Mouse (Mus musculus) heart, embryonic 12.5 days (tissue): ENCODE results near the gene Ly6g5b. TPM values are rescaled to one million over a fixed set of nuclear protein-coding genes. Genes with fewer than 3 reads are reported as not detected.

ENCODE experiments used
- ATAC-seq: fragments of 200-750 bp; cut with Nextera tagmentation; 2 replicates; pipeline ENCODE4 v1.8.0; 2017; ENCODE audit warnings: moderate TSS enrichment, moderate library complexity; ENCODE audit not compliant: insufficient number of reproducible peaks, low FRiP score
- H3K27ac ChIP-seq: fragments of 300-500 bp; sonication (generic); 2 replicates; pipeline ENCODE4 v1.5.1; 2016; ENCODE audit warnings: mild to moderate bottlenecking, moderate library complexity; ENCODE audit not compliant: poor library complexity, severe bottlenecking
- H3K27me3 ChIP-seq: fragments of 300-500 bp; sonication (generic); replicated peaks from 2 replicates; pipeline ENCODE4 v1.6.1; 2016; ENCODE audit warnings: mild to moderate bottlenecking, moderate library complexity
- H3K36me3 ChIP-seq: fragments of 300-500 bp; sonication (generic); 2 replicates; pipeline ENCODE4 v1.6.1; 2016; ENCODE audit warnings: mild to moderate bottlenecking, moderate library complexity
- H3K4me1 ChIP-seq: fragments of 300-500 bp; sonication (generic); replicated peaks from 2 replicates; pipeline ENCODE4 v1.6.1; 2016; ENCODE audit warnings: mild to moderate bottlenecking
- H3K4me2 ChIP-seq: fragments of 300-500 bp; sonication (generic); 2 replicates; pipeline ENCODE4 v1.6.1; 2016; ENCODE audit warnings: mild to moderate bottlenecking, moderate library complexity
- H3K4me3 ChIP-seq: fragments of 300-500 bp; sonication (generic); 2 replicates; pipeline ENCODE4 v1.5.1; 2016; ENCODE audit warnings: mild to moderate bottlenecking
- H3K9ac ChIP-seq: fragments of 300-500 bp; sonication (generic); 2 replicates; pipeline ENCODE4 v1.6.1; 2016; ENCODE audit warnings: mild to moderate bottlenecking, moderate library complexity
- H3K9me3 ChIP-seq: fragments of 300-500 bp; sonication (generic); replicated peaks from 2 replicates; pipeline ENCODE4 v1.6.1; 2016; ENCODE audit warnings: mild to moderate bottlenecking, moderate library complexity
- WGBS: fragments of 180-500 bp; shearing (Covaris S2); methylation state at CpG from one replicate; pipeline ENCODE4 v1.1.7; 2016; 5-methylcytosine and 5-hydroxymethylcytosine counted together
- polyA plus RNA-seq: library from polyadenylated mRNA; unstranded; fragments of >200 nt; fragmentation: Nextera tagmentation; extraction: Ambion mirVana; gene quantifications from 2 replicates; pipeline ENCODE4 v1.2.1, GENCODE M21; 2016

The Ly6g5b gene
- polyA plus RNA-seq, 1 experiment from 2014 or later, result 0.38 TPM

DNA sequence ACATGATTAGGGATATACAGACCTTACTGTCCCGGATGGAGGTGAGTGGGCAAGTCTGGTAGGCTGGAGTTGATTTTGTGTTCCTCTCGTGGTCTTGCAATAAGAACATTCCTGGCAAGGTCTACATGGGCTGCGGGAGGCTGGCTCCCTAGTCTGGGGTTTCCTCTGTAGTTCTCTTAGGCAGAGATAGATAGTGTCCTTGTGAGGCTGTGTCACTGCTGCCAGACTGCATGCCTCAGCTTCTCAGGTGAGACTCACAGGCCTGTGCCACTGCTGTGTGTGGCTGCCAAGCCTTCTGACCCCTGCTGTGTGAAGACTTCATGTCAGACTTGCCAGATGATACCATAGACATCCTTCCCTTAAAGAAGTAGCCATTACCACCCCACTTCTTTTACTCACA is 24.0 kb upstream of the Ly6g5b start:
- peaks cover 62% of the 10 kb centered on the region for H3K36me3 ChIP-seq
- no peak overlapping the region for H3K27ac ChIP-seq
- ATAC-seq, result no peak
- H3K4me1 ChIP-seq, result peaks cover 15% of the 10 kb centered on the region
- no peak overlapping the region for H3K4me2 ChIP-seq
- H3K9ac ChIP-seq, result 0 out of 2 replicates have a peak overlapping the region, but pooled peaks have one; percentile 14
- H3K9me3 ChIP-seq, result peaks cover 7% of the 10 kb centered on the region; the same call in 1 of the 2 replicates
- no peak overlapping the region for H3K4me3 ChIP-seq
- no peaks in the 10 kb centered on the region for H3K27me3 ChIP-seq
- WGBS, result 90% methylated on average over 3 of the region's 3 CpGs

DNA sequence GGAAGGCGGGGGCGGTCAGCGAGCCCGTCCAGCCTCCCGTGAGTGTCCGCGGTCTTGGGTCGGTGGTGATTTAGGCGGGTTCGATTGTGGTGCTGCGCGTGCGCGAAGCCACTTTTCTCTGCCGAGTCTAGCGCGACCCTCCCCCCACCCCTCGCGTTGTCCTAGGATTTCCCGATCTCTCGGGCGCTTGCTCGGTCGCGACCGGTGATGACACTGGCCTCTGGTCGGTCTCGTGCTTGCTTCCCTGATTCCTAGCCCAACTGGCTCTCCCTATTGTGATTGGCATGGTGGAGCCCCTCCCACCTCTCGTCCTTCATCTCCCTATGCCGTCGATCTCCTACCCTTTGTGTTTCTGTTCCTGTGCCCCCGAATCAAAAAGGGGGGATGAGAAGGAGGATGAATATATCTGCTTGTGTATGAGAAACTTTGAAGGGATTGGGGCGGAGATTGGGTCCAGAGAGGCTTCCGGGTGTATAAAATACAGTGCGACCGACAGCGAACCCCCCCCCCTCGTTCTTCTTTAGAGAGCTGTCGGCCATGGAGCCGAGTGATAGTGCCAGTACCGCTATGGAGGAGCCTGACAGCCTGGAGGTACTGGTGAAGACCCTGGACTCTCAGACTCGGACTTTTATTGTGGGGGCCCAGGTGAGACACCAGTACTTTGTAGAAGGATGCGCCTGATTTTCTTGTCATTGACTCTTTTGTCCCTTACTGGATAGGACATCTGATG is 20.5 kb upstream of the Ly6g5b start:
- Histone ChIP-seq H3K27me3 (no peaks in the 10 kb centered on the region), H3K4me1 (peaks cover 15% of the 10 kb centered on the region), H3K9me3 (no peaks in the 10 kb centered on the region), H3K36me3 (peaks cover 27% of the 10 kb centered on the region), H3K4me2 (peak overlapping the region; percentile 94), H3K9ac (peak overlapping the region; percentile 88), H3K27ac (peak overlapping the region; percentile 97), H3K4me3 (peak overlapping the region; percentile 87)
- under 1% methylated on average over 43 of the region's 43 CpGs for WGBS
- peak; percentile 65 for ATAC-seq

DNA sequence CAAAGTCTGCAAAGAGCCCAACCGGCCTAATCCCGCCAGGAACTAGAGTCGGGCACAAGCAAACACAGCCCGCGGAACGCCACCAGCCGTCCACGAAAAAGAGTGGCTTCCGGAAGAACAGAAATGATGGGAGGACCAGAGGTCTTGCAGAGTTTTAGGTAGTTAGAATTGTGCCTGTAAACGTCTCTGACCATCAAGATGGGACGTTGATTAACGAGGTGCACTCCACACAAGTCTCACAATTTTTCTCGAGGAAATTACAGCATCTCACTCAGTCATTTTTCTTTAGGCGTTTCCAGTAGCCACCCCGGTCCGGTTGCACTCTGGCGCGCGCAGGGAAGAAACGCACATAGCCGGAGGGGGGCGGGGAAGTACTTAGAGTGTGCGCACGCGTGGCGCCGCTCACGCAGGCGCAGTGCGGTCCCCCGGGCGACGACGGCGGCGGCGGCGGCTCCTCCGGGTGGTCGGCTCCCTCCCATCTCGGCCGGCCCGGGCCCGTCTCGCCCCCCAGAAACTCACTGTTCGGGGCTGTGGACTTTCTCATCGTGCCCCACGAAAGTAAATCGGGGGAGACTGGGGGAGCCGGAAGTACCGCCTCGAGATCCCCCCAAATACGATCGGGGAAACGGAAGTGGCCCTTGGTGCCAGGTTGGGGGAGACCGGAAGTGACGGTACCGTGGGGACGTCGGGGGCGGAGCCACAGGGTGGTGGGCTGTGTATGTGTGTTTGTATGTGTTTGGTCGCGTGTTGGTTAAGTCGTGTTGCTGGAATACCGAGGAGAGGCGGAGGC is 19.8 kb upstream of the Ly6g5b start, which contains the start of gene Bag6:
Gene Bag6 (plus strand): TSS at position 378 of the 790 bp plus-strand sequence.
- peaks cover 15% of the 10 kb centered on the region for H3K4me1 ChIP-seq
- H3K36me3 ChIP-seq, result peaks cover 24% of the 10 kb centered on the region
- WGBS, result under 1% methylated on average over 66 of the region's 66 CpGs
- peak within 1 kb of the TSS; percentile 97 for H3K27ac ChIP-seq
- H3K27me3 ChIP-seq, result no peaks in the 10 kb centered on the region
- ATAC-seq, result peak; percentile 93
- H3K9ac ChIP-seq, result peak within 1 kb of the TSS; percentile 88
- peak within 1 kb of the TSS; percentile 94 for H3K4me2 ChIP-seq
- peak within 1 kb of the TSS; percentile 87 for H3K4me3 ChIP-seq
- no peaks in the 10 kb centered on the region for H3K9me3 ChIP-seq

DNA sequence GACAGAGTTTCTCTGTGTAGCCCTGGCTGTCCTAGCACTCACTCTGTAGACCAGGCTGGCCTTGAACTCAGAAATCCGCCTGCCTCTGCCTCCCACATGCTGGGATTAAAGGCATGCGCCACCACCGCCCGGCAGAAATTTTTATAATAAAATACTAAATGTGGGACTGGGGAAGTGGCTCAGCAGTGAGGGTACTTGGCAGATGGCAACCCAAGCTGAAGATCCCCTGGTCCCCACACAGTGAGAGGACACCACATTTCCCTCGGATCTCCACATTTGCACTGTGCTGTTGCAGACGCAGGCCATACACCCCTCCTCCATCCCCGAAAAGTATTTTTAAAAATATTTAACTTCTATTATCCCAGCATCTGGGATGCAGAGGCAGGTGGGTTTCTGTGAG is 18.3 kb upstream of the Ly6g5b start:
- 90% methylated on average over 7 of the region's 7 CpGs for WGBS
- Histone ChIP-seq H3K4me1 (peaks cover 21% of the 10 kb centered on the region), H3K4me3 (no peak overlapping the region), H3K4me2 (no peak overlapping the region), H3K9ac (no peak overlapping the region), H3K9me3 (no peaks in the 10 kb centered on the region), H3K27ac (no peak overlapping the region), H3K27me3 (no peaks in the 10 kb centered on the region), H3K36me3 (peaks cover 20% of the 10 kb centered on the region)
- ATAC-seq, result no peak

DNA sequence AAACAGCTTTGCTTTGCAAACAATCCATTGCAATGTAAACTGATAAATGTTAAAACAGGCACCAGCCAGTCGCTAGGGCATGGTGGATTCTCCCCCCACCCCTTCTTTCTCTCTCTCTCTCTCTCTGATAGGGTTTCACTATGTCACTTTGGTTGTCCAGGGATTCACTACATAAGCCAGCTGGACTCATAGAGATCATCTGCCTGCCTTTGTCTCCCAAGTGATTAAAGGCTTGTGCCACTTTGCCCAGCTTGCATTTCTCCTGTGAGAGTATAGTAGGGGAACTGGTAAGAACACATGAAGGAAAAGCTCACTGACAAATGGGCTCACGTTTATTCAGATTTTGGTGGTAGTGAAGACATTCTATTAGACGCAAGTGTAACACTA is 16.9 kb upstream of the Ly6g5b start:
- Histone ChIP-seq H3K9me3 (no peaks in the 10 kb centered on the region), H3K36me3 (peaks cover 22% of the 10 kb centered on the region), H3K4me1 (peaks cover 26% of the 10 kb centered on the region), H3K4me3 (no peak overlapping the region), H3K9ac (no peak overlapping the region), H3K27me3 (no peaks in the 10 kb centered on the region), H3K27ac (no peak overlapping the region), H3K4me2 (no peak overlapping the region)
- WGBS, result 75% methylated on average over 3 of the region's 3 CpGs
- ATAC-seq, result no peak

DNA sequence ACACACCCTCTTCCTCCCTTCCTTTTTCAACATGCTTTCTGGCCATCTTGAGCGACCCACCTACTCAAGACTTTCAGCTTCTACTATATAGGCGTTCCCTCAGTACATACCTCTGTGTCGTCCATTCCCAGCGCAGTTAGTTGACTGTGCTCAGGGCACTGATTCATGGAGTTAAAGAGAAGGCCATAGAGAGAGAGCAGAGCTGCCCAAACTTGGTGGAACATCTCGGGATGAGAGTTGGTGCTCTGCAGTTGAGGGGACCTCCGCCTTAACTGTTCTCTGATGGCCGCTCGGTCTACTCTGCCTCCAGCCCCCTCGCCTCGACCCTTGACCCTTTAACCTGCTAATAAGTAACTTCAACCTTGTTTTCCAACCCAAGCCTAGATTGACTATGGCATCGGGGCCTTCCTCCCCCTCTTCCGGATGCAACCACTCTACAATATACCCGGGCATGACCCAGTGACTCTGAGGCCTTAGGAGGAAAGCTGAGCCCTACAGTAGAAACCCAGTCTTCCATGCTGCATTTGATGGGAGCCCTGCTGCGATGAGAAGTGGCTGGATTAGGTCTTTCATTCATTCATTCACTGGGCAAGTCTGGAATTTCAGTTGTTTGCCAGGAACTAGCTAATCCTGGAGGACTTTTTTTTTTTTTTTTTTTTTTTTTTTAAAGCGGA is 16.4 kb upstream of the Ly6g5b start, which contains the start of gene Apom:
Gene Apom (minus strand): TSS at position 551 of the 674 bp plus-strand sequence.
- H3K36me3 ChIP-seq, result peaks cover 22% of the 10 kb centered on the region
- H3K27me3 ChIP-seq, result no peaks in the 10 kb centered on the region
- ATAC-seq, result no peak
- peaks cover 26% of the 10 kb centered on the region for H3K4me1 ChIP-seq
- H3K9me3 ChIP-seq, result no peaks in the 10 kb centered on the region
- no peak within 1 kb of the TSS for H3K9ac ChIP-seq
- WGBS, result 80% methylated on average over 15 of the region's 15 CpGs
- no peak within 1 kb of the TSS for H3K4me3 ChIP-seq
- no peak within 1 kb of the TSS for H3K4me2 ChIP-seq
- H3K27ac ChIP-seq, result no peak within 1 kb of the TSS

DNA sequence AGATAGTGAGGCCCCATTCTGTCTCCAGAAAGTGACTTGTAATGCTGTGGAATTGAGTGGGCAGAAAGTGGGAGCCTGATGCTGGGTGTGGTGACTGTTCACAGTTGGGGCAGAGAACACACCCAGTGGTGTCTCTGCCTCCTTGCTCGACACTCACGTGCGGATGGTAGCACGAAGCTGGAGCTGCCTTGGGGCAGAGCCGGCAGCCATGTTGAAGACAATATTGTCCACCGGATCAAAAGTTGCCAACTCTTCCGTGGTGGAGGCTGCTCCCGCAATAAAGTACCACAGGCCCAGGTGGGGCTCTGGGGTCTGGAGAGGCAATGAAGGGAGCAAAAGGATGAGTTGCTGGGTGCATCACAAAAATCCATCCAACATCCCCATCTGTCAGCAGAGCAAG is 15.8 kb upstream of the Ly6g5b start:
- Histone ChIP-seq H3K36me3 (peaks cover 22% of the 10 kb centered on the region), H3K27ac (no peak overlapping the region), H3K9ac (no peak overlapping the region), H3K4me2 (no peak overlapping the region), H3K27me3 (no peaks in the 10 kb centered on the region), H3K4me1 (peaks cover 22% of the 10 kb centered on the region), H3K9me3 (no peaks in the 10 kb centered on the region), H3K4me3 (no peak overlapping the region)
- 81% methylated on average over 8 of the region's 8 CpGs for WGBS
- ATAC-seq, result no peak

DNA sequence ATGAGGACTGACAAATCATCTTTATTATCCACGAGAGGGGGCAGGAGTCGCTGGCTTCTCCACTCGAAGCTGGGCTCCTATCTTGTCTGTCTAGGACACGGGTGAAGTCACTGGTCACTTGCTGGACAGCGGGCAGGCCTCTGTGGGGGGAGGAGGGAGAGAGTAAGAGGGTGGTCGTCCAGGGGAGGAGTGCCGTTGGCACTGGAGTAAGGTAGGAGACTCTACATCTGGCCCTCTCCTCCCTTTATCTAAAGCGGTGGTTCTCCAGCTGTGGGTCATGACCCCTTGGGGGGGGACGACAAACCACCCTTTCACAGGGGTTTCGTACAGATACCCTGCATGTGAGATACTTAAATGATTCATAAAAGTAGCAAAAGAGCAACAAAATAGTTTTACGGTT is 13.8 kb upstream of the Ly6g5b start:
- Histone ChIP-seq H3K36me3 (peaks cover 31% of the 10 kb centered on the region), H3K27me3 (no peaks in the 10 kb centered on the region), H3K4me1 (peaks cover 31% of the 10 kb centered on the region), H3K4me2 (no peak overlapping the region), H3K9me3 (no peaks in the 10 kb centered on the region), H3K9ac (no peak overlapping the region), H3K4me3 (no peak overlapping the region), H3K27ac (no peak overlapping the region)
- ATAC-seq, result no peak
- 62% methylated on average over 11 of the region's 11 CpGs for WGBS

DNA sequence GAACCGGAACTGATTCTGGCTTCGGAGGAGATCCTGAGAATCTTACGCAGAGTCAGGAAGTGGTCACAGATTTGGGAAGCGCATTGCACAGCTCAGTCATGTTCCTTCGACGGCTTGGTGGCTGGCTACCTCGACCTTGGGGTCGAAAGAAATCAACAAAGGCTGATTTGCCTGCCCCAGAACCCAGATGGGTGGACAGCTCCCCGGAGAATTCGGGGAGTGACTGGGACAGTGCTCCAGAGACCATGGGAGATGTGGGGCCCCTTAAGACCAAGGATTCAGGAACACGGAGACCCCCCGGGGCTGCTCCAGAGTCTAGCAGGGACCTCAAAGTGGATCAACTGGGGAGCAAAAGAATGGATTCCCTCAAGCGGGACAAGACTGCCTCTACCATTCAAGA is 11.8 kb upstream of the Ly6g5b start:
- Histone ChIP-seq H3K9ac (peak overlapping the region; percentile 85), H3K27ac (peak overlapping the region; percentile 77; the same call in 1 of the 2 replicates), H3K4me1 (peaks cover 37% of the 10 kb centered on the region), H3K4me2 (peak overlapping the region; percentile 82), H3K9me3 (no peaks in the 10 kb centered on the region), H3K27me3 (no peaks in the 10 kb centered on the region), H3K4me3 (peak overlapping the region; percentile 75), H3K36me3 (peaks cover 36% of the 10 kb centered on the region)
- ATAC-seq, result no peak
- WGBS, result 64% methylated on average over 13 of the region's 13 CpGs

DNA sequence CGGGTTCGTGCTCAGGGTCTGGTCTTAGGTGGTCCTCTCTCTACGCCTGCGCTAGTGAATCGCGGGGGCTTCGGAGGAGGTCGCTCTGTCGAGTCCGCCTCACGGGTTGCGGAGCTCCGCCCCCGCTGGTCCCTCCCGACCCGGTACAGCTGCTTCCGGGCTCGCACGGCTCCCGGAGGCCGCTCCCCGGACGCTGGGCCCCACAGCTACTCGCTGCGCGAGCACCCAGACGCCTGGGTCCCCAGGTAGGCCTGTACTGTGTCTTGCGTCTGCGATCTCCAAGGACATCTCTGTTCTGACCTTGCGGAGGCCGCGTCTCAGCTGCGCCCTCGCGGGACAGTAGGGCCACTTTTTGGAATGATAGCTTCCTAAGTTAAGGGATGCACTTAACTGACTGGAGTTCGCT is 11.0 kb upstream of the Ly6g5b start, which contains the start of gene D17H6S53E:
Gene D17H6S53E (plus strand): TSS at position 168 of the 406 bp plus-strand sequence.
- peak; percentile 69 for ATAC-seq
- Histone ChIP-seq H3K27ac (peak within 1 kb of the TSS; percentile 77), H3K9ac (peak within 1 kb of the TSS; percentile 85), H3K27me3 (no peaks in the 10 kb centered on the region), H3K4me3 (peak within 1 kb of the TSS; percentile 75), H3K4me2 (peak within 1 kb of the TSS; percentile 82), H3K36me3 (peaks cover 36% of the 10 kb centered on the region), H3K9me3 (no peaks in the 10 kb centered on the region), H3K4me1 (peaks cover 38% of the 10 kb centered on the region)
- under 1% methylated on average over 36 of the region's 36 CpGs for WGBS

DNA sequence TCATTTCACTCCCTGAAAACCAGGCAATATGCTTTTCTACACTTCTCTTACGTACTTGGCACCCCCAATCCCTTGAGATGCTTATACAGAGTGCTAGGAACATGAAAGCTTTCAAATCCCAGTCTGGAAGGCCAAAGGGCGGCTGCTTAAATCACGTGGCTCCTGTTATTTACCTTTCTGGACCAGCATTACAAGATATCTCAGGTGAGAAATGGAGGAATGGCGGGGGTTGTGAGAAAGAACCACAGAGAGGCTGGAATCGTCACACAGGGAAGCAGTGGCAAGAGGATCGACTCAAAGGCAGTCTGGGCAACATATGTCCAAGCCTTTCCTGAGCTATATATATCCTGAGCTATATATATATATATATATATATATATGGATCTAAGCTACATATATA is 10.3 kb upstream of the Ly6g5b start:
- Histone ChIP-seq H3K9me3 (no peaks in the 10 kb centered on the region), H3K27ac (peak overlapping the region; percentile 77), H3K9ac (peak overlapping the region; percentile 85), H3K27me3 (no peaks in the 10 kb centered on the region), H3K36me3 (peaks cover 36% of the 10 kb centered on the region), H3K4me1 (peaks cover 38% of the 10 kb centered on the region), H3K4me2 (peak overlapping the region; percentile 82), H3K4me3 (peak overlapping the region; percentile 75)
- ATAC-seq, result no peak
- 25% methylated on average over 6 of the region's 6 CpGs for WGBS
